Mouse (Mus musculus): Measurements from ENCODE around the gene Pitpnm1. TPM values are rescaled to one million over a fixed set of nuclear protein-coding genes. Genes with fewer than 3 reads are reported as not detected.
A peak's percentile ranks its signal among the peaks of the same experiment; 100 is the strongest.

The Pitpnm1 gene
- total RNA-seq, 2 experiments from 2014 or later: 59.7 to 75.1 TPM

GRCm38 (mm10) chr19:4068717-4069410, 30.9 kb upstream of the Pitpnm1 start:
- DNase-seq: no peak

- DNase-seq: no peak
These were observed 29.5 kb upstream of the Pitpnm1 start for GRCm38 (mm10) chr19:4070311-4070710.

- no peak for DNase-seq
These were observed 29.0 kb upstream of the Pitpnm1 start for GRCm38 (mm10) chr19:4070756-4071155.

GRCm38 (mm10) chr19:4071406-4071805, 28.4 kb upstream of the Pitpnm1 start:
- no peak for DNase-seq

GRCm38 (mm10) chr19:4072706-4073424, 26.9 kb upstream of the Pitpnm1 start:
- DNase-seq: no peak

- no peak for DNase-seq
These were observed 24.3 kb upstream of the Pitpnm1 start for GRCm38 (mm10) chr19:4075531-4075930.

- DNase-seq: no peak
These were observed 20.2 kb upstream of the Pitpnm1 start for GRCm38 (mm10) chr19:4079594-4079993.

- no peak for DNase-seq
These were observed 19.2 kb upstream of the Pitpnm1 start for GRCm38 (mm10) chr19:4080511-4081009.

- DNase-seq: no peak
These were observed 18.4 kb upstream of the Pitpnm1 start, which contains the start of gene Cabp2 for GRCm38 (mm10) chr19:4081394-4081793. Gene Cabp2 (plus strand): TSS chr19:4081578.

GRCm38 (mm10) chr19:4082219-4082965, 17.4 kb upstream of the Pitpnm1 start:
- DNase-seq: no peak

GRCm38 (mm10) chr19:4083316-4083715, 16.5 kb upstream of the Pitpnm1 start:
- DNase-seq: no peak

- DNase-seq: no peak
These were observed 16.0 kb upstream of the Pitpnm1 start for GRCm38 (mm10) chr19:4083826-4084225.

- DNase-seq: peak; percentile 40
These were observed 14.8 kb upstream of the Pitpnm1 start for GRCm38 (mm10) chr19:4084984-4085383.

GRCm38 (mm10) chr19:4086156-4086555, 13.6 kb upstream of the Pitpnm1 start:
- no peak for DNase-seq

GRCm38 (mm10) chr19:4087090-4087489, 12.7 kb upstream of the Pitpnm1 start:
- no peak for DNase-seq

GRCm38 (mm10) chr19:4088146-4088545, 11.7 kb upstream of the Pitpnm1 start:
- DNase-seq: no peak

GRCm38 (mm10) chr19:4089128-4089527, 10.7 kb upstream of the Pitpnm1 start:
- DNase-seq: no peak

GRCm38 (mm10) chr19:4090446-4090845, 9.4 kb upstream of the Pitpnm1 start:
- no peak for DNase-seq

GRCm38 (mm10) chr19:4091383-4091782, 8.4 kb upstream of the Pitpnm1 start:
- no peak for DNase-seq

GRCm38 (mm10) chr19:4092750-4093149, 7.0 kb upstream of the Pitpnm1 start:
- DNase-seq: no peak

- no peak for DNase-seq
These were observed 6.0 kb upstream of the Pitpnm1 start for GRCm38 (mm10) chr19:4093772-4094171.

- DNase-seq: no peak
These were observed 5.5 kb upstream of the Pitpnm1 start for GRCm38 (mm10) chr19:4094348-4094747.

GRCm38 (mm10) chr19:4094774-4095303, 5.0 kb upstream of the Pitpnm1 start:
- DNase-seq: no peak

Measured in adrenal gland, postnatal 10 days (tissue).